Mouse (Mus musculus): ENCODE measurements around the gene Prr5l.
"Not testable (repeated sequence)": the region's sequence is repeated elsewhere in the genome, so short reads cannot be mapped to it uniquely, and the experiment has no call there.

The Prr5l gene

DNA sequence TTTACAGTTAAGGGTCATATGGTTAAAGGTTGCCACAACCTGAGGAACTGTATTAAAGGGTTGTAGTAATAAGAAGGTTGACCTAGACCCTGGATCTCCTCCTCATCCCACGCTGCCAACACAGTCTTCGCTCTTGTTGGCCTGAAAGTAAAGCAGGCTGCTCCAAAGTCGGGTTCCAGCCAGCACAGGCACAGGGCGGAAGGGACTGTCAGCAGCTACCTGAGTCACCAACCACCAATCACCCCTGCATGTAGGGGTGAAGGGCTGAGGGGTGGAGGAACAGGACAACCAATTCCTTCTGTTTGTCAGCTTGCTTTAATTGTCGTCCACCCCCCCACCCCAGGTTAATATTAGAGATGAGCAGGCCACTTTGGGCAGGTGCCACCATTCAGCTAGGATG, 119.3 kb downstream of the Prr5l start:
- in situ Hi-C loops (cut with MboI, MseI), result loop anchor here (10.0 to 25.0 kb wide), 2 partner anchors 1199 to 1759 kb away; no protein-coding TSS in a partner anchor

DNA sequence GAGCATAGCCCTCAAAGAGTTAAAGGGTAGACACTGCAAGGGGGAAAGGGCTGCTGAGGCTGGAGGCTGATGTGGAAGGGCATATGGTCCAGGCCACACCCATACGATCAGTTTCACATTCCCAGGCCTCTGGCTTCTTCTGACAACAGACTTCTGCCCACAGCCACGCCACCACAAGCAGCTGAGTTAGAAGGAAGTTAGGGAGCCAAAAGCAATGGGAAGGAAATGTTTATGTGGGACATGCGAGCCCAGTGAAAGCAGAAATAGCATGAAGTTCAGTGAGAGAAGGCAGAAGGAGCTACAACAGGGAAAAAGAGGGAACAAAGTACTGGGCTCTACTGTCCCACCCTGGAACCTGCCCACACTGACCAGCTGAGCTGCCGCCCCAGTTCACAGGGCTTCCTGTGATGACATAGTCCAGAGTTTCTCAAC, 119.9 kb downstream of the Prr5l start:
- in situ Hi-C loops (cut with MboI, MseI), result loop anchor here (10.0 to 25.0 kb wide), 2 partner anchors 1199 to 1758 kb away; no protein-coding TSS in a partner anchor

DNA sequence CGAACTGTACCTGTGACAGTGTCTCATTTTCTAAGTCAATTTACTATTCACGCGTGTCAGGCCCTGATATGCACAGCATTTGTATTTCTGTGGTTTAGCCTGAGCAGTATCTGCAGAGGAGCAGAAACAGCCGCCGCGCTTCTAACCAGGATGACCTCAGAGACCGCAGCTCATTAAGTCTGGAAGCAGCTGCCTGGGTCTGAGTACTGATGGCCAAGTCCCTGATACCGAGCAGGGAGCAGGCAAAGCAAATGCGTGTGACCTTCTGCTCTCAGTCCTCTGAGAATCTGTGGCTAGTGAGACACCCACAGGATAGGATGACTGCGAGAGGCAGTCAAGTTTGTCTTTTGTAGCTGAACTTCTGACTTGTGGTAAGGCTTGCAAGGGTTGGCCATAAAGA, 120.4 kb downstream of the Prr5l start:
- in situ Hi-C loops (cut with MboI, MseI), result loop anchor here (10.0 to 25.0 kb wide), 2 partner anchors 1200 to 1758 kb away; no protein-coding TSS in a partner anchor

DNA sequence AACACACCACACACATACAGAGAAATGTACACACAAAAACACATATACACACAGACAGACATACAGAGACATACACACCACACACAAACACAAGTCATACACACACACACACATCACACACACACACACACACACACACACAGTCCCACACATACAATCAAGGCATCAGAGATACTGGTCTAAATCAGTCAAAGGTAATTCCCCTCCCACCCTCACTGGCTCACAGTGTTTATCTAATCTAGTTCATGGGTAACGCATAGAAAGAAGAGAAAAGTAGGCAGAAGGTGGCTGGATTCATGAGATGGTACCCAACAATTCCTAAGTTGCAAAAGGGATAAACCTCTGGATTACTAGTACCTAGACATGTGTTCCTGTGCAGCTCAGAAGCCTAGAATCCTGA, 120.9 kb downstream of the Prr5l start:
- in situ Hi-C loops (cut with MboI, MseI), result loop anchor here (10.0 to 25.0 kb wide), 2 partner anchors 1200 to 1757 kb away; no protein-coding TSS in a partner anchor

DNA sequence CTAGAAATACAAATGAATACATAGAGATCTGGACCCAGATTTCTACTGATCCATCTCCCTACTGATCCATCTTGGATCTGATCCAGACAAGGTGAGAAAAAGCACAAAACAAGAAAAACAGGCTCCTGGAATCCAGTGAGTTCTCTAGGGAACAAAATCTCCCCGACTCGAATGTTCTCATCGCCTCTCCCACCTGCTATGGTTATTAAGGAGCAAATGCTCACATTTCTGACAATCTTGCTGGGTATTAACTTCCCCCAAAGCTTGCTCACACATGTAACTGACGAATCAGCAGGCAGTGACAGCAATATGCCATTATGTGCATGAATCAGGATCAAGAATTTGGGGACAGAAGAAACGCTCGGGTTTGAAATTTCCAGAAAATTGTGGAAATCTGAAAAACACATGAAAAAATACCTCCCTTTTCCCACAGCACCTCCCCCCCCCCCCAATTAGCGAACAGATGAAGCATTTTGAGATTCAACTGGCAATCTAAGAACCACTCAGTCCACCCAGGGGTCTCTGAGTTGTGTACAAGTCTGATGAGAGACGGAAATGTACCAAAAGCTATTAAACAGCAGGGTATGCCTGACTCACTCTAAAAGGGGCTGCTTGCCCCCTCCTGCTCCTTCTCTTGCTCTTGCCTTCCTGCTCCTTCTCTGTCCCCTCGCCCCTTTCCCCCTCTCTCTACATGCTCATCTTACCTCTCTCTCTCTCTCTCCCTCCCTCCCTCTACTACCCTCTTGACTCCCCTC, 123.1 kb downstream of the Prr5l start:
- in situ Hi-C loops (cut with MboI, MseI), result loop anchor here (10.0 to 25.0 kb wide), 2 partner anchors 1203 to 1755 kb away; no protein-coding TSS in a partner anchor

DNA sequence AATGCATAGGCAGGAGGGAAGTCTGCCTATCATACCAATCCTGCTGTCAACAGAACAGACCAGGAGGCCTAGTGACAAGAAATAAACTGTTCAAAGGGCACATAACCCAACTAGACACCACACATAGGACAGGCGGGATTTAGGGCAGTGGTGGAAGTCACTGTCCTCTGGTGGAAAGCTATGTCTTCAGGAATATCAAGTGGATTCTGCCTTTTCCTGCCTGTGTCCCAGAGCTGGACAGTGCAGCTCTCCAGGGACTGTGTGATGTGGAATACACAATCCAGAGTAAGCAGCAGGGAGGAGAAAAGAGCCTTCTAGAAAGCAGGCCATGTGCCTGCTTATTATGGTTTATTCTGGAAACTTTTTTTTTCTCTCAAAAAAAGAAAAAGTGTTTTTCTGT, 125.0 kb downstream of the Prr5l start:
- in situ Hi-C loops (cut with MboI, MseI), result loop anchor here in 1 of 2 experiments (25.0 kb wide), 1 partner anchor 1204 kb away; no protein-coding TSS in a partner anchor

DNA sequence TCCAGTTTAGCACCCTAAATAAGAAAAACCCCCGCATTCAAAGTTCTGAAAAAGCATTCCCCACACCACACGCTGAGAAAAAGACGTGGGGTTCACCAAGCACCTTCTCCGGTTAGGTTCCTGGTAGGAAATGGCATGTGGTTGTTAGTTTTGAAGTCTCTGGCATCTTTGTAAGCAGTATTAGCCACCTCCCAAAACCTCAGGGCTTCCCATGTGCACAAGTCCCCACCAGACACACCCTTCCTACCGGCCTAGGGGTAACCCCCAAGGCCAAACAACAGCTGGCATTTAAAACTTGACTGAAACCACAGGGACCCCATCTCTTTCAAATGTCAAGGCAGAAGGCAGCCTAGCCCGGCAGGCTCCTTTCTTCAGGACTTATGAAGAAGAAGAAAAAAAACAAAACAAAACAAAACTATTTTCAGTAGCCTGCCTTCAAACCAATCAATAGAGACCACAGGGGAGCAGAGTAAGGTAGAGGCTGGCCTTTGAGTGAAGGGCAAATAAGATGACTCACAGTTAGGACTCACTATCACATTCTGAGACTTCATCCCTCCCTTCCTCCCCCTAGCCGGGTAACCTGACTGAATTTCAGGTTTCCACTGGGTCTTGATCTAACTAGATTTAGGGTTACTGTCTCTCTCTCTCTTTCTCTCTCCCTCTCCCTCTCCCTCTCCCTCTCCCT, 126.6 kb downstream of the Prr5l start:
- in situ Hi-C loops (cut with MboI, MseI), result loop anchor here in 1 of 2 experiments (25.0 kb wide), 1 partner anchor 1206 kb away; no protein-coding TSS in a partner anchor

DNA sequence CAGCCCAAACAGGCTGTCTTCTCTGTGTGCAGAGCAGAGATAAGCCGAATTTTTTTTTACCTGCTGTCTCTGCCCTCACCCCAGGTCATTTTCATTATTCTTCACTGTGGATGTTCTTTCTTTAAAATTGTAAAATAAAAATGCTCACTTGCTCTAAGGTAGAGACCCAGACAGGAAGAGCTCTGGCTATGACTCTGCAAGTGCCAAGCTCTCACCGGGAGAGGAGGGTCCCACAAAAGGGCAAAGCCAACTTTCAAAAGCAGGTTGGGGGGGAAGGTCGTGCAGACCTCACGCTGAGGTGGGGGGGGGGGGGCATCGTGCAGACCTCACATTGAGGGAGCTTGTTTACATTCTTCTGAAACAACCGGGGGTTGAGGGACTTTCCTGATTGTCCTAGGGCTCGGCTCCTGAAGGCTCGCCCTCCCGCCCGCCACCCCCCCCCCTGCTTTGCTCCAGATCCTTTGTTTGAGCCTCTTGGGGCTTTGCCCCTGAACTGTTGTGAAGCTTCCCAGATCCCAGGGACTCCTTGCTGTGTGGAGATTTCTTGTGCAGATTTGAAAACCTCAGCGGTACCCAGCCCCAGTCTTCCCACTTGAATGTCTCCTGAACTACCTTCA, 127.8 kb downstream of the Prr5l start:
- in situ Hi-C loops (cut with MboI, MseI), result loop anchor here in 1 of 2 experiments (25.0 kb wide), 1 partner anchor 1207 kb away; no protein-coding TSS in a partner anchor

DNA sequence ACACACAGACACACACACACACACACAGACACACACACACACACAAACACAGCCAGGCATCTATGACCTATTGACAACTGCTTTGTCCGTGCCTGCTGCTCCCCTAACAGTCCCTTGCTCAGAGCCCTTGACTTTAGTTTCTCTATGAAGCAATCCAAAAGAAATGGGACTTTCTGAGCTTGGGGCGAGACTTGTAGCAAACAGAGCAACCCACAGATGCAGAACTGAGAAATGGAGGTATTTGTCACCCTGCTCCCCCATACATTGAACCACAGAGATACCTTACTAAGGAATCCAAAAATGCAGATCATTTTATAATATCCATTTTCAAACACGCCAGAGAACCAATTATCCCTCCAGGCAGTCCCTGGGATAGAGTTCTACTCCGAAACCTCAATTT, 128.4 kb downstream of the Prr5l start:
- in situ Hi-C loops (cut with MboI, MseI), result loop anchor here in 1 of 2 experiments (25.0 kb wide), 1 partner anchor 1208 kb away; no protein-coding TSS in a partner anchor

DNA sequence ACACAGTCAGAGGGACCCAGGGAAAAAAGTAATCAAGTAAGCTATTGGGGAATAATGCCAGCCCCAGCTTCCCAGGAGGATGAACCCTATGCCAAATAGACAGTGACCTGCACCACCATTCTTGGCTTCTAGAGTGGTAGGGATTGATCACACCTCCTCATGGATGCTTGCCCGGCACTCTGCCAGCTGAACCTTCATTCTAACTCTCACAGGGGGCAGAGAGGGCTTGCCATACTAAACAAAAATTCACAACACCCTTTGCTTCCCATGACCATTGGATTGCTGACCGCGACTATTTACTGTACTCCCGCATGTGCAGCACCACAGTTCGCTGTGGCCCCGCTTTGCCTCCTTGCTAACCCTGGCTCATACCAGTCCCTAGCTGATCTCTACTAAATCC, 129.8 kb downstream of the Prr5l start:
- in situ Hi-C loops (cut with MboI, MseI), result loop anchor here in 1 of 2 experiments (25.0 kb wide), 1 partner anchor 1209 kb away; no protein-coding TSS in a partner anchor

DNA sequence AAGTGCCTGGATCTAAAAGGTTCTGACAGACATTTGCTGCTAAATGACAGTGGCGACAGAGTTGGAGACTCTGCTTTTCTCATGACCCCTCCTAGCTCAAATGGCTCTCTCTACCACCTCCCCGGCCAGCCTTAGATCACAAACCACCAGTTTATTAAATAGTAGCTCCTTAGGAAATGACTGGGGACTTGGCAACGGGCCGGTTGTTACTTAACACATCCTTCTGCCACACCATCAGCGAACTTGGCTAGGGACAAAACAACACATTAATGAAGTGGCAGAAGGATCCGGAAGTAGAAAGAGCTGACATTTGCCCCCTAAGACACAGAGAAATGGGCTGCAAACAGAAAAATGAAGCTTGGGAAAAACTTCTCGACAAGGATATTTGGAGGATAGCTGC, 130.4 kb downstream of the Prr5l start:
- in situ Hi-C loops (cut with MboI, MseI), result loop anchor here in 1 of 2 experiments (25.0 kb wide), 1 partner anchor 1210 kb away; no protein-coding TSS in a partner anchor

DNA sequence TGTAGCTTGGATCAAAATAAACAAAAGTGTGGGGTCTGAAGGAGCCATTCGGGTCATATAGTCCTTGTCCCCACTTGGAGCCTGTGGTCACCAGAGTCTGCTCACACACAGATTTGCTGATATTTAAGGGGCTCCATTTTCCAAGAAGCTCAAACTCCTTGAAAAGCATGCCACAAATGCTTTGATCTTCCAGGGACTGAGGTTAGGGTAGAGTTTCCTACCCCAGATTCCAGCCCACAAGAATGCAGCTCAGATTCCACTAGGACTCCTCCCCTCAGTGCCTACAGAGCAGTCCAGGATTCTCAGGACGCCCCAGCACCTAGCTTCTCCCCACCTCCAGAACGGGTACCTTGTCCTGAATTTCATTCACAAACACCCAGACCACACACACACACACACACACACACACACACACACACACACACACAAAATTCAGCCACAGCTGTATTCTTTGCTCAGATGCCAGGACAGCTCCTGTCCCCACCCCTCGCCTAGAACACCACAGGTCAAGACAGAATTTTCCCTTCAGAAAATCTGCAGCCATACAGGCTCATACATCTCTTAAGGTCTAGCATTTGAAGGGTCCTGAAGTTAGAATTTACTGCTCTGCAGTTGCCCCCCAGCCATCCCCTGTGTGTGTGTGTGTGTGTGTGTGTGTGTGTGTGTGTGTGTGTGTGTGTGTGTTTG, 131.4 kb downstream of the Prr5l start:
- in situ Hi-C loops (cut with MboI, MseI), result loop anchor here in 1 of 2 experiments (25.0 kb wide), 1 partner anchor 1211 kb away; no protein-coding TSS in a partner anchor

DNA sequence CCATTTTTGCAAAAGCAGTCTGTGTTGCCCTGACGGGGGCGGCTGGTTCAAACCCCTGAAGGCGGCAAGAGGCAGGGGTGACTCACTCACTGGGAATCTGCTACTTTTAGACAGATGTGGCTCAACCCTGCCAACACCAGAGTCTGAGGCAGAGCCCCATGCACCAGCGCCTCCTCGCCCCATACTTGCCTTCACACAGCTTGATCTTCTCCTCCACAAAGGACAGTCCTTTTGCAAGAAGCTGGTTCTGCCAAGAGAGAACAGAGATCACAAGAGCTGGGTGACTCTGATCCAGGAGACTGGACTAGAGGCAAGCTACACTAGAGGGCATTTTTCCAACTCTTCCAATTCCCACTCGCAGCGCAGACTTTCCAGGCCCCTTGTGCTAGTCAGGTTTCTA, 136.3 kb downstream of the Prr5l start:
- in situ Hi-C loops (cut with MboI, MseI), result no loop called here

DNA sequence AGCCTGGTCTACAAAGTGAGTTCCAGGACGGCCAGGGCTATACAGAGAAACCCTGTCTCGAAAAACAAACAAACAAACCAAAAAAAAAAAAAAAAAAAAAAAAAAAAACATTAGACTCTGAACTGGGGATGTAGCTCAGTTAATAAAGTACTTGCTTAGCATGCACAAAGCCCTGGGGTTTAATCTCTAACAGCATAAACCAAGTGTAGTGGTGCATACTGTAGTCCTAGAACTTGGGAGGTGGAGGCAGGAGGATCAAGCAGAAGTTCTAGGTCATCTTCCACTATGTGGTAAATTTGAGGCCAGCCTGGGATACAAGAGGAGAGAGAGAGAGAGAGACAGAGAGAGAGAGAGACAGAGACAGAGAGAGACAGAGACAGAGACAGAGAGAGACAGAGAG, 137.2 kb downstream of the Prr5l start:
- in situ Hi-C loops (cut with MboI, MseI), result not testable (repeated sequence)

DNA sequence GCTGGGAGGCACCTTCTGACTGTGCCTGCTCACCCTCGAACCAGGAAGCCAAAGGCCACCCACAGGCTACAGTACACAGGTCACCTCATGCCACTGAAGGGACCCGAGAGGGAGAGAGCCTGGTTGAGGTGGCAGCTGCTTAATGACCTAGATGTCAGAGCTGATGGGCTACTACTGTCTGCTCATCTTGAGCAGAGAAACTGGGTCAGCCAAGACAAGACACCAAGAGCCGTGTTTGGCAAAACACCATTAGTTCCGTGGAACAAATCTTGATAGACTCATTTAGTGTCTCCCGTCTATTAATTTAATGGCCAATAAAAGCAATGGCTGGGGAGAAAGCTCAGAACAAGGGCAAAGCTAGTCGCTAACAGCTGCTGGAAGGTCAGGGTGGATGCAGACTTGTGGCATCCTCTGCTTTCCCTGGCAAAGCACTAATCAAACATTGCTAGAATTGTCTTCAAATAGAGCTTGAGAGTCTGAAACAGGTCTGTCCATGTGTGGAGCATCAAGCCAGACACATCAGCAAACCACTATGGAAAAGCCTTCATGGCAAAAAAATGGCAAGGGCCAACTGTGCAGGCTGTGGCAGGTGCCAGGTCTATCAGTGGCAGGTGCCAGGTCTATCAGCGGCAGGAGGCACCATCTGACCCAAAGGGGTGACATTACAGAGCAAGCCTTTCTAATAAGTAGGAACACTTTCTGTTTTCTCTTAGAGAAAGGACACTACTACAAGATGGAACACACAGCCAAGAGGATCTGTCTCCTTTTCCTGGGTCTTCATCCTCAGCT, 140.6 kb downstream of the Prr5l start:
- in situ Hi-C loops (cut with MboI, MseI), result no loop called here

DNA sequence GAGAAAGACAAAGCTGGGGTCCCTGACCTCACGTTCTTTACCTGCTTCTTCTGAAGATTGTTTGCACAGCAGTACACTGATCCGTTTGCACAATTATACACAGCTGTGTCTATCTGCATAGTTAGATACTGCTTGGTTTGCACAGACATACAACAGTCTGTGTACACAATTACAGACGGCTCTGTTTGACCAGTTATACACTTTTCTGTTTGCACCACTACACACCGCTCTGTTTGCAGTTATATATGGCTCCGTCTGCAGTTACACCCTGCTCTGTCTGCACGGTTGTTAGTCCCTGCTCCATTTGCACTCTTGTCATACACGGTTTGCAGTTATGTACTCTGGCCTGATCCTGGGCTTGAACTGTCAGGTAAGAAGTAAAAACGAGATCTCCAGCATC, 141.2 kb downstream of the Prr5l start:
- in situ Hi-C loops (cut with MboI, MseI), result no loop called here

DNA sequence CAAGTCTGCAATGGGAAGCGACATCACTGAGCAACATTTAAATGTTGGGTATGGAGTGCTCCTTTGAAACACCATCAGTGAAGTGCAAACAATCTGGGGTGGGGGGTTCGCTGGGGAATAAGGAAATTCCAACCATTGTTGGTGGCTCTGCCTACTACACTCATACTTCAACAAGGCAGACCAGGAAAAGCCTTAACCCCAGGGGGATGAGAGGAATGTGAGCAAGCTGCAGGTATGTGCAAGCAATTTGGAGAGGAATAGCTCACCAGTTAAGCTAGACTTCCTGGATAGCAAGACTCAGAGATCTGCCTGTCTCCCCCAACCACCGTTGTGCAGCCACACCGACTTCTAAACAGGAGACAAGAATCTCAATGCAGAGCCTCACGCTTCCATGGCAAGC, 142.9 kb downstream of the Prr5l start:
- in situ Hi-C loops (cut with MboI, MseI), result no loop called here

DNA sequence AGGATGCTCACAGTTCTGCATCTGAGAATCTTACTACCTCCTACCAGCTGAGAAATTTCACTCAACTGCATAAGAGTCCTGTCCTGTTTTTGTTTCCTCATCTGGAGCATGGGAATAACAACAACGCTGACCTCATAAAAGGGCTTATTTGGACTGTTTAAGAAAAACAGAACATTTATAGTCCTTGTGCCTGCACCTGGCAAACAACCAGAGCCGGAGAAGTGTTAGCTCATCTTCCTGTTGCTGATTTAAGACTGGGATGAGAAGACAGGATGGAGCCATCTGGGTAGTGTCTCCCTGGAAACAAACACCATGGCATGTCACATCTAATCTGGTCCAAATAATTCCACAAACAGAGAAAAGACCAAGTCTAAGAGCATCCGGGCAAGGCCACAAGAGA, 149.3 kb downstream of the Prr5l start:
- in situ Hi-C loops (cut with MboI, MseI), result no loop called here

DNA sequence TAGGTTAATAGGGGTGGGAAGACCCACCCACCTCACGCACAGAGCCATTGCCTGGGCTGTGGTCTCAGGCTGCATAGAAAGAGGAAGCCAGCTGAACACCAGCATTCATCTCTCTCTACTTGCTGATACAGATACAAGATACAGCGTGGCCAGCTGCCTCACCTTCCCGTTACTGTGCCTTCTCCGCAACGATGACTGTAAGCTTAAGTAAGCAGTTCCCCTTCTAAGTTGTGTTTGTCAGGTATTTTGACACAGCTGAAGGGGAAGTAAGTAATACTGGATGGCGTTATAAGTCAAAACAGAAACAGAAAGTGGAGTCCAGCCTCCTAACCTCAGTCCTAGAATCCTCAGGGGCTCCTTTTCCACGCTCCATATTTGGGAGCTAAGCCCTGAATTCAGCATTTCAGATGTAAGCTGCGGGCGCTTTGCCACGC, 150.0 kb downstream of the Prr5l start:
- in situ Hi-C loops (cut with MboI, MseI), result no loop called here

DNA sequence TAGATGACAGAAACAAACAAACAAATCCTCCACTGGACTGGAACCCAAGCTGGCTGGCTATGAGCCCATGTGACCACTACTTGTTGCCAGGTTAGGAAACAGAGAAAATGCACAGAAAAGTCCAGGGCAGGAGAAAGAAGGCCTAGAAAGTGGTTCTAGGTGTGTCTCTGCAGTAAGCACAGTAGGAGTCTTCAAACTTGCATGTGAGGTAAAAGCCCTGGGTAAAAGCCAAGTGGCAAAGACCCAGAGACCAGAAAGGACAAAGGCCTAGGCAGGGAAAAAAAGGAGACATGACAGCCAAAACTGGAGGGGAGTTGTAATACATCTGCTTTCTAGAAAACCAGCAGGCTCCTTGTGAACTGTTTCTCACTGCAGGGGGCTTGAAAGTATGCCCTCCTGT, 151.9 kb downstream of the Prr5l start:
- in situ Hi-C loops (cut with MboI, MseI), result no loop called here

Measured in T-helper 17 cell (primary cell).